Mouse (Mus musculus) lung, adult 18-20 months (tissue): ENCODE measurements around the gene 1110051M20Rik.

Source experiments
- DNase-seq, 2 experiments: peaks; one replicate each; pipeline ENCODE4 v3.0.0; 2022; ENCODE audit warnings: mixed read lengths in 2 of 2

Gene 1110051M20Rik

DNA sequence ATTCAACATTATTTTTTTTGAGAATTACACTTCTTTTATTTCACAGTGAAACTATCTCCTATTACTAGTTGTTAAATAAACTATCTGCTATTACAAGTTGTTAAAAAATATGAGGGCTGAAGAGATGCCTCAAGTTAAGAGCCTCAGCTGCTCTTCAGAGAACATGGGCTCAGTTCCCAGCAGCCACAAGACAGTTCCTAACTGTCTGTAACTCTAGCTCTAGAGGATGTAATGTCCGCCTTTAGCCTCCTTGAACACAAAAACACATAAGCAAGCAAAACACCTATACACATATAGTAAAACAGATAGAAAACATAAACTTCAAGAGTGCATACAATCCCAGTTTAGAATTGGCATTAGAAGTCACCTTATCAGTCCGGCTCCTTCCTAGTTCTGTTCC lies 104.9 kb downstream of the 1110051M20Rik start:
- DNase-seq, result no peak

DNA sequence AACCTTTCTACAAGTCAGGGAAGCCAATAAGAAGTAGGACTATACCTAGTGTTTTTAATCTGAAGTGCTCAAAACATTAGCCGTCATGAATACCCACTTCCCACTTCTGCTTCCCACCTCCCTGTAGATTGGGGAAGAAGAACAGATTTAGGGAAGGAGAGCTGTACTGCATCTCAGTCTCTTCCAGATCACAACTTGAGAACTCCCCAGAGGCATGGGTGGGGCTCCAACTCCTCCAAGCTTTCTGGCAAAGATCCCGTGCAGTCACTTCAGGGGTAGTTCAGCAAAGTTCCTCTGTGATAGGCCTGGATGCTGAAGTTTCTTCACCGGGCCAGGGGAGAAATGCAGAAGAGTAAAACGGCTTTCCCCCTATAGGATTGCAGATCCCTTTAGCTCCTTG lies 109.4 kb downstream of the 1110051M20Rik start:
- DNase-seq, result peak; percentile 80 to 86

DNA sequence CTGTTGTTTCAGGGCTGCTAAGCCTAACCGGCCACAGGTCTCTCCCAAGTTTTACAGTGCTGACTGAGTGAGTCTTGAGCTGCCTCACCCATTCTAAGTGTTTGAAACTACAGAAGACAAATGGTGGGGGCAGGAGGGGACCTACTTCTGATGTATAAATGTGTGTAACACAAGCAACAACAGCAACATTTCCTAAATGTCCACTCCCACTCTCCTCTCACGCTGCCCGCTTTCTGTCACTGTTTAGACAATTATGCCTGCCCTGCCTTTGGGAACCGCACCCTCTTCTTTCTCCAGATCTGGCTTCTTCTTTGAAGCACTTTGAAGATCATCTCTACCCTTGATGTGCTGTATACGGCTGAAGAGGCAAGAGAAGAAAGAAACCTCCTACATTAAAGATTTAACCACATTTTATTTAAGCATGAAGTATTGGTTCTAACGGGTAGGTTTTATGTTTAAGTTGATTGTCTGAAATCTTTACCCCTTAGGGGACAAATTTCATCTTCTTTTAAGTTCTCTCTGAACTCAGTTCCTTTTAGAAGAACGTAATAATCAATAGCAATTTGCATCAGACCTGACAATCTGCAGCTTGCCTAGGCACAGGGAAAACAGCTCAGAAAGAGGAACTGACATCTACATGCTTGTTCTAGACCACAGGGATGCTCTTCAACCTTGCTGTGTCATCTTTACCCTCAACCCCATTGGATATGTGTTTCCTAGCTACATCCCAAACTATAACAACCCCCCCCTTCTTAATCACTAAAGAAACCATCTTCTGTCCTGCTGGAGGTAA lies 113.3 kb downstream of the 1110051M20Rik start:
- no peak for DNase-seq

DNA sequence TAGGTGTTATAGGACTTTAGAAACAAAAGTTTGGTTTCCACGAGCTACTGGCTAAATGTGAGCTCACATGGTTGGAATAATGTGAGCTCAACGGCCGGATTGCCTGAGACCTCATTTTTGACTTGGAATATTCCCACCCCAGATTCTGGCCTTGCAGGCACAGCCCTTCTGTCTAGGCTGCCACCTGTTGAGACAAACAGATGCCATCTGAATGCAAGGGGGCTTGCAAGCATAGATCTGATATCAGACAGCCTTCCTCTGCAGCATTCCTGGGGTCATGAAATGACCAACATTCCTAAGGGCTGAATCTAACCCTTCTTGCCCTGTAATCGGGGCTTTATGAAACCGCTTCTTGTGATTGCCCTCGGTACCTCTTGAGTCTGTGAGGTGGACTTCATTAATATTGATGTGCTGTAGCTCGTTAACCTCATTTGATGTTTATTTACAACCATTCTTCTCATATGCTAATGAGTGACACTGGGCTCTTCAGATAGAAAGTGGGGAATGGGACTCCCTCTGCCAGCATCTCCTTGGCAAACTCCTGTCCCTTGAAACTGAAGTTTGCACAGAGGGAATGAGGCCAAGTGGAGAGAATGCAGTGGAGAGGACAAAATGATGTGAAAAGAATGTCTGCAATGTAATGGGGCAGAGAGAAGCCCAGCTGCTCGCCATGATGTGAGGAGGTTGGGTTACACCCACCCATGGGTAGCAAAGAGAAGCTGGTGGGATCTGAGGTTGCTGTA lies 114.3 kb downstream of the 1110051M20Rik start:
- peak in 1 of 2 experiments; percentile 45 for DNase-seq

DNA sequence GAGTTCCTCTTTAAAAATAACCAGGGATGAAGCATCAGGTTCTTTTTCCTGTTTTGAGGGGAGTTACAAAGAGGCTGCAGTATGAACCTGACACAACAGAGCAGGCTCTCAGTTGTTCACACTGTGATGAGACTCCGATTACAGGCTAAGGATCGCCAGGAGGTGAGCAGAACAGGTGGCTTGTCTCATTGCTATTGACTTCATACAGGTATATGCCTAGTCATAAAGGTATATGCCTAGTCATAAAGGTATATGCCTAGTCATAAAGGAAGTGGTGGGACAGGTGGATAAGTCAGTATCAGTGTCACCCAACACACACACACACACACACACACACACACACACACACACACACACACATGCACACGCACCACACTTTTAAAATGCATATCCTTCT lies 115.8 kb downstream of the 1110051M20Rik start:
- no peak for DNase-seq

DNA sequence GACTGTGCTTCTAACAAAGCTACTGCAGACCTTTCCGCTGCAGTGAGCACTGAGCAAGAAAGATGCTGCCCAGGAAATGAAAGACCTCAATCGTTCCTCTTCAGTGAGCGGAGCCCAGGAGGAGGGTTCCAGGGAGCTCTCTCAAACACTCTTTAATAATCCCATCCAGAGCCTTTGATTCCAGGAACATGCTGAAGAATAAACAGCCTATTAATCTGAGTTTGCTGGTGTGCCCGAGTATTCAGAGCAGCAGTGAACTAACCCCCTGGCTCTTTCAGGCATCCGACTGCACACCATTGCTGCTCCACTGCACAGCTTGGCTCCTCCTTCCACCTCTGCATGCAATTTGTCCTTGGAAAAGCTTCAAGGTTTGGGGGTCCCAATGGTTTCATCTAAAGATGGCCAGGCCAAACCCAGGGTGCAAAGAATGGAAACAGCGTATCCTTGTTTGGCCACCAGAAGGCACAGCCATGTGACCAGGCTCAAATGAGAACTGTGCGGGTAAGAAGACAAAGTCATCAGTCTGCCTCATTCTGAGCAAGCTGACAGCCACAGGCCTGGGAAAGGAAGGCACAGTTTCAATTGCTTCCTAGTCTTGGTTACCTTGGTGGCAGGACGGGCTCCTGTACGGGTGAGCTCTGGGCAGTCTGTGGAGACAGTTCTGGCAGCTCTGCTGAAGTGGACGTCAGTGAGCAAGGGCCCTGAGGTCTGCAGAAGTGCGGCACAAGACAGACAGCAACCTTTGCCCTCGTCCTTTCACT lies 116.4 kb downstream of the 1110051M20Rik start:
- no peak for DNase-seq

DNA sequence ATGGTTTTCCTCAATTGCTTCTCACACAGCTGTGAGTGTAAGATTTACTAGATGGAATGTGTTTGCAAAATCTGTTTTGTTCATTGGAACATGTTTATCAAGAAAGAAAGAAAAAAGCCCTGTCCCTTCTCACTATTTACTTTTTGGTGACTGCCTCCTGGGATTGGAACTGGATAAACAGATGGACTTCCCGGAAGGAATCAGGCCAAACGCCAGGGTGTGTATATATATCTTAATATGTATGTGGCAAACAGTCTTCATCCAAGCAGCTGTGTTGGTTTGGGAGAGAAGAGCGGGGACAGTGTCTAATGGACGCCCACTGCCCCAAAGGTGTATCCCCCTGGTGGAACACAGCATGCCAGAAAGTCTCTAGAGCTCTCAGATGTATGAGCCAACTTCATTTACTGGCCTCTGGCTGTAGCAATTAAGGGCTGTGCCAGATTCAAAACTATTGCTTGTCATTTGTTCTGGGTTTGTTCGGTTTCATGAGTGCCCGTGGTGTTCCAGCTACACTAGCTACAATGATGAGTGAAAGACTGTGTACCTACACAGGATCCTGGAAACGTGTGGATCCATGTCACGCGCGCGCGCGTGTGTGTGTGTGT lies 117.7 kb downstream of the 1110051M20Rik start:
- peak; percentile 30 to 53 for DNase-seq

DNA sequence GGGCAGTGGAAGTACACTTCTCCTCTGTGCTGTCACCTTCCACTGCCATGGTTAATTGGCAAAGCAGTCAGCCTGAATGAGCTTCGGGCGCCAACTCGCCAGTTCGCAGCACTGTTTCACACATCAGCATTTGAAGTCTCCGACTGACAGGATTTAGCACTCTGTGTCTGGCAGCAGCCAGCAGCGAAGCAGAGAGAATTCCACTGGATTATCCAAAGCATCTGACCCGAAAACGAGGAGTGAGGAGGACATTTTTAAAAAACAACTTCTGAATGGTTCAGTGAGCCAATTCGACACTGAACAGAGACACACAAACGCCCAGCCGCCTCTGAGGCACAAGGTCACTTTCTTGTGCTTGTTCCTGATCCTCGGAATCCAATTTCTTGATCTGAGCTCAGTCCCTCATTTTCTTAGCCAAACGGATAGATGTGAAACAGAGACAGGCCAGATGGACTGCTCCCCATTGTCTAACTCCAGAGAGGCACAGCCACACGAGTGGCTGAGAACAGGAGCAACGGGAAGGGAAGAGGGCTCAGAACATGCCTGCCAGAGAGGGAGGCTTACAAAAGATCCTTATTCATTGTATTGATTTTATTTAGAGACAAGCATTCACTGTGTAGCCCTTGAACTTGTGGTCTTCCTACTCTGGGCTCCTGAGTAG lies 119.6 kb downstream of the 1110051M20Rik start:
- peak; percentile 51 to 68 for DNase-seq

DNA sequence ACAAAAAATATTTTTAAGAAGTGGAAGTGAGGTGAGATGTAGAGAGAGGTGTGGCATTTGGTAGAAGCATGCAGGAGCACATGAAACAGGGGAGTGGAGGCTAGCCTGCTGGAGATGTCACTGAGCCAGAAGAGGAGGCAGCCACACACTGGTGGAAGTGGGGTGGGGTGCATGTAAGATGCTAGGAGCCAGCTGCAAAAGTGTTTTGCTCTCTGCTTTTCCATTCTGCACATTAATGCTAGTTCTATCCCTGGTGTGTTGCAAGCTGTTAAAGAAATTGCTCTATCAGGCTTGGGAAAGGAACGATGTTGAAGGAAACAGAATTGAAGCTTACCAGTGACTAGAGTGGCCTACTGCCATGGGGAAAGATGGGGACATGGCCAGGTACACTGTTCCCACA lies 120.2 kb downstream of the 1110051M20Rik start:
- no peak for DNase-seq

DNA sequence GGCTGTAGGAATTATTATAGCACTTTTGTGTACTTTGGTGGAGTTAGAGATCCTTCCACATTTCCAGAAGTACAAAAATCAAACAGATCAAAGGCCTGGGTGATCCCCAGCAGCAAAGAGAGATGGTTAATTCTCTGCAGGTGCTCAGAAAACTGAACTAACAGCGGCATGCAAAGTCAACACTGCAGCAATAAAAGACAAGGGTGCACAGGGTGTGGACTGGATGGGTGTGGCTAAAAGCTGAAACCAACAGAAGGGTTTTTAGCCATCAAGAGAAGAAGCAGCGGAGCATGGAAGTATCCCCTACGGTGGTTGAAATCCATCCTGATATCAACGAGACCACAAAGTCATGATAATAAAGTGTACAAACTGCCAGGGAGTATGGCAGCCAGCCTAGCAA lies 122.0 kb downstream of the 1110051M20Rik start:
- DNase-seq, result no peak

DNA sequence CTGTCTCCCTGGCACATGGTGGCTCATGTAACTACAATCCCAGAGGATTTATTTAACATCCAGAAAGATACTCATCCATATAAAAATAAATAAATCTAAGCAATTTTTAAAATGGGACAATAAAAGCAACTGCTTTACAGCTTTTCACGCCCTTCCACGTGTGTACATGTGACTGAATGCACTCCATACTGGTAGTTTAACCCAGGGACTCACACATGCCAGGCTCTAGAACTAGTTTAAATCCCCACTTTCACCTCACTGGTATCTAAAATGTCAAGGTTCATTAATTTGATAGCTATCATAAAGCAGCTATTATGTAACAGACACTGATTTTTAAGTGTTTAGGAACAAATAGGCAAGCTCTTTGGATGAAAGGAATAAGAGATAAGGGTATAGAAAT lies 122.6 kb downstream of the 1110051M20Rik start:
- no peak for DNase-seq

DNA sequence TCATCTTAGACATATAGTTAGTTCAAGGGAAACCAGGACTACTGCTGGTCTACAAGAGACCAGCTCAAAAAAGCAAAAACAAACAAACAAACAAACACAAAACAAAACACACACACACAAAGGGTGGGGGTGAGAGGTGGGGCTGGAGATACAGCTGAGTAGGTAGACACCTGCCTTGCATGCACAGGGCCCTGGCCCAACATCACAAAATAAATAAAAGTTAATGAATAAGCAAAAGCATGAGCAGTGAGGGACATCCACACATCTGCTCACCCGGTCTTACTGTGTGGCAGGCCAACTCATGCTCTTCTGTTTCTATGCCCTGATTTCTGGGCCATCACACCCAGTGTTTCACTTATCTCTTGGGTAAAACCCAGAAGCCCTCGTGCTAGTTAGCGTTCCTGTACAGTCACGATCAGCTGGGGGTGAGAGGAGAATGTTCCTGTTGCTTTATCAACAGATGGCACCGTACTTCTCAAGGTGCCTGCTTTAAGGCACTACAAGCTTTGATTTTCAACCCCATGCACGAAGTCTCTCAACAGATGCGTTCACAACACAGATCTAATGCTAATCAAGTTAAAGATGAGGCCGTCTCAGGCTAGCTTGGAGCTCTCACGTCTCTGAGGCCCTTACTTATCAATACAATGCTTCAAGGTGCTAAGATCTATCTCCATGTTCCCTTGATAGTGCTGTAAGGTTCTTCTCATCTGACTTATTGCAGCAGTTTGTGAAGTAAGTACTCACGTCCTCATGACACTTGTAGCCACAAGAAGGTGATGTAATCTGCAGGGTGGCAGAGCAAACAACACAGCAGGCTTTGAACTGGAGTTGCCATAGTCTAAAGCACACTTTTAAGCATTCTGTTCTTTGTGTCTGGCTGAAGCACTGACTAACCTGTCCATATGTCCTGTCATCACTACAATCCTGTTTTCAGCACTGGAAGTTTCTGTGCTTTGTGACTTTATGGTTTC lies 123.7 kb downstream of the 1110051M20Rik start:
- DNase-seq, result peak; percentile 19 to 54

DNA sequence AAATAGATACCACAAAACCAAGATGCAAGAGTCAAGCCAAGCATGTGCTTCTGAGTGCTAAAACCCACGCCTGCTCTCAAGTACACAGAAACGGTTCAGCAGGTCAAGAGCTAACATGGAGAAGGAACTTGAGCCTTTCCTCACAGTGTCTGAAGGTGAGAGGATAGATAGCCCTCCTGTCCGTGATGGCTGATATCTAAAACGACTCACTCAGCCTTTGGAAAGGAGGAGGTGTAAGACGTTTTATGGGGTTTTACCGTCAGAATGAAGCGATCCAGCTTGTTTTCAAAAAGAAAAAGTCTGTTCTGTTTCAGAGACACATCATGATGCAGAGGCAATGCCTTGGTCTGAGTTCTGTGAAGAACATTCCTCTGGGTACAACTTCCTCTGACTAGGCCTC lies 130.3 kb downstream of the 1110051M20Rik start:
- no peak for DNase-seq

DNA sequence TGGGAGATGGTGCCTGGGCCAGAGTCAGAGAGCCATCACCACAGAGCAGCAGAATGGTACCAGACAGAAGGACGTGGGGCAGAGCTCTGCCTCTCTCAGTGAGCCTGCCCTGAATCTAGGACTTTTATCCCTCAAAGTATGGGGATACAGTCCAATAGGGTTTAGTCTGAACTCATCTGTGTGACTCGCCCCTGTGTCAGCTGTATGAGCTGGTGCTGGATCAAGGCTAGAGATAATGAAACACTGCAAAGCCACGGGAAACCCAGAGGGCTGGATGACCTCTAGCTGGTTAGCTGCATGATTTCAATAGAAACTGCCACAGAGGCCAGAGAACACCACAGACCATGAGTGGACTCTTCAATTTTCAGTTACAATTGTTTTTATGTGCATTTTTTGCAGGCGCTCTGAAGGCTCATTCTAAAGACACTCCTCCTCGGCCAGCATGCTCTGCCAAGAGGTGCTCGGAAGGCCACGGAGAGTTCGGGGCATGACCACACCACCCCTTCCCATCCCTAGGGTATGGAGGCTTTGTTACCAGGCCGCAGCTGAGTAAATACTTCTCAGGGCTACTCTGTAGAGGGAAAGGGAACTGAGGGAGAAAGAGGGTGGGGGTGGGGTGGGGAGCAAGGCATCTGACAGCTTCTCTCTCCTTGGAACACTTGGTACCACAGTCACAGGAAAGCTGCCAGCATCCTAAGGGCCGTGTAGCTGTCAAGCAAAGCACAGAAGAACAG lies 131.8 kb downstream of the 1110051M20Rik start:
- DNase-seq, result peak; percentile 30 to 62

DNA sequence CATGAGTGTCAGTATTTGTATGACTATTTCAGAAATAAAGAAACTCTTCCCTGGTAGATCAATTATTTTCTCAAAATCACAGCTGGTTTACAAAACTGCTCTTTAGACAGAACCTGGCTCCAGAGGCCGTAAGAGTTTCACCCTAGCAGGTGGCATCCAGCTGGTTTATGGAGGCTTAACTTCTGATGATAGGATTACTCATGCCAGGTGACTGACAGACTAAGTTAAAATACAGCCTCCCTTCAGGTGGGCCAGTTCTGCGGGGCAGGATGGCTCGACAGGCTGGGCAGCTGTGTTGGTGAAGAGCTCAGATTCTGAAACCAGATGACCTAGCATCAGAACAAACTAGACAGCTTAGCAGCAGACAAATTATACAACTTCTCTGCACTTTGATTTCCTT lies 135.0 kb downstream of the 1110051M20Rik start:
- no peak for DNase-seq

DNA sequence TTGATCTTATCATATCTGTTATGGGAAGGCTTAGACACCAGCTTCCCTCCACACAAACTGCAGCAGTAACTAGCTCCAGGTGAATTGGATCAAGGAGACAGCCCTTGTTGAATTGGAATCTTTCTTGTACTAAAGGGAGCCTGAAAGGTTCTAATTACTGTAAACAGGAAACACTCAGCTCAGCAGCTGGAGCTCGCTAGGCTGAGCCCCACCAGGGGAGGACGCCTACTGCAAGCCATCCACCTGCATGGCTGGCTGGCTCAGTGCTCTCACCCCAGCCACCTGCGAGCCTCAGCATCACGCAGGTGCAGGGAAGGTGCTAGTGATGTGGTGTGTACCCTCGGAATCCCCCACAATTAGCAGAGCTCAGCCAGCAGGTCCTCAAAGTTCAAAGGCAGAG lies 135.8 kb downstream of the 1110051M20Rik start:
- no peak for DNase-seq

DNA sequence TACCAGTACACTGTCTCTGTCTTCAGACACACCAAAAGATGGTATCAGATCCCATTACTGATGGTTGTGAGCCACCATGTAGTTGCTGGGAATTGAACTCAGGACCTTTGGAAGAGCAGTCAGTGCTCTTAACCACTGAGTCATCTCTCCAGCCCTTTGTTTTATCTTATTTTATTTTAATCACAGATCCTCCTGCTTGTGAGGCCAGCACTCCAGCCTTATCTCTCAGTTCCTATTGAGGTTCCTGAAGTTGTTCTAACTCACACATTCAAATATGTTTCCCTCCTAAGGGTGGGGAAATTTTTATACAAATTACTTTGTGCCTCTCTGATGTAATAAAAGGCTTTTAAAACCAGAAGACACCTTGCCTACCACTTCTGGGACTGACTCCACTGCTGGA lies 137.9 kb downstream of the 1110051M20Rik start:
- DNase-seq, result no peak

DNA sequence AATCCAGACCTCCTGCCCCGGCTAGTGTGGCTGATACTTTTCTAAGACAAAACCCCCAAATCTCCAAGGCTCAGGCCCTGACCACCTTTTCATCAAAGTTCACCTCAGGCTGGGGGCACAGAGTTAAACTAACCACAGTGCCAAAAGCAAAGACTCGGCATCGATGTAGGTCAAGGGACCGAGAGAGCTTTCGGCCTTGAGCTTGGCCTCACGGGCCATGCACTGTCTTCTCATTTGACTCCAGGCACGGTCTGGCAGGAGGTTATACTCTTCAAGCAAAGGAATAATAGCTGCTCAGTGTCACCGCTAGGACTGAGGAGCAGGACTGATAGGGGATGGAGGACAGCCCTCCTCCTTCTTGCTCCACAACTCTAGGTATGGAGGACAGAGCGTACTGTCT lies 138.6 kb downstream of the 1110051M20Rik start:
- DNase-seq, result no peak

DNA sequence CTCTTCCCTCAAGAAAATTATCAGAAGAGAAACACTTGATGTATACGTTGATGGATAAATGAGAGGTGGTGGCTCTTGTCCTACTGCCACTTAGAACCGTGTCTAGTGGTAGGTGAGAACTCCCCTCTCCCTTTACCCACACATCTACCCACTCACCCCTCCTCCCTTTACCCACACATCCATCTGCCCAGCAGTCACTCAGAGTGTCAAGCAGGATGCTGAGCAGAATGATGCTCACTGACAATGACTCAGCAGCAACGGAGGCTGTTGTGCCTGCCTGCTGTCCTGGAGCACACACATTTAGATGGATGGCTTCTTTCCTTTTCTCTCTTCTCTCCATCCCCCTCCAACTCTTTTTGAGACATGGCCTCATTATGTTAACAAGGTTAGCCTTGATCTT lies 141.7 kb downstream of the 1110051M20Rik start:
- DNase-seq, result no peak

DNA sequence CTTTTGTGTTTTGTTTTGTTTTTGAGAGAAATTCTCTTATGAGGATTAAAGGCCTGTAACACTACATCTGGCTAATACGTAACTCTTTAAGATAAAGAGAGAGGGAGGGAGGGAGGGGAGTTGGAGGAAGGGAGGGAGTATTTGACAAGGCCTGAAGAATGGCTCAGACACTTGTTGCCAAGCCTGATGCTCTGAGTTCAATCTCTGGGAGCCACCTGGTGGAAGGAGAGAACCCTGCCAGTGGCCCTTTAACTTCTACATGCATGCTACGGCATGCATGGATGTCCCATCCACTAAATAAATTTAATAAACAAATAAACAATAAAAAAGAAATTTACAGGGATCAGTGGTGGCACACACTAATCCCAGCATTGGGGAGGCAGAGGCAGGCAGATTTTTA lies 142.7 kb downstream of the 1110051M20Rik start:
- DNase-seq, result no peak

DNA sequence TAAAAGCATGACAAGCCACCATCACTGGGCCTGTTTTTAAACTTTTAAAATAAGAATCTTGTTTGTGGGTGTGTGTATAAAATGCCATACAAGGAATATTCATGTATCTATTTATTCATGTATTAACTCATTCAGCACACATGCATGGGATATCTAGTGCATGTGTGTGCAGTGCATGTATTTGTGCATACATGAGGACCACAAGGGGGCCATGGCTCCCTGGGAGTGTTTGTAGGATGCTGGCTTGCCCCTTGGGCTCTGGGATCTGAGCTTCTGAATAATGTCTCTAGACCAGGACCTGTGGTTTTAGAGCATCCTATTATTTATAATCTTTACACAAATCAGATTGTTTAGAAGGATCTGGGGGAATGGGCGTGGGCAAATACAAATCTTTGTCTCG lies 143.7 kb downstream of the 1110051M20Rik start:
- no peak for DNase-seq
